Mouse (Mus musculus) mesoderm, embryonic 11.5 days (tissue): Measurements from ENCODE around the gene Ankrd23.

Experiments used
- DNase-seq: peaks from one replicate; pipeline ENCODE4 v3.0.0-alpha.2; 2012; ENCODE audit warnings: low read depth, low spot score

Ankrd23 gene

DNA sequence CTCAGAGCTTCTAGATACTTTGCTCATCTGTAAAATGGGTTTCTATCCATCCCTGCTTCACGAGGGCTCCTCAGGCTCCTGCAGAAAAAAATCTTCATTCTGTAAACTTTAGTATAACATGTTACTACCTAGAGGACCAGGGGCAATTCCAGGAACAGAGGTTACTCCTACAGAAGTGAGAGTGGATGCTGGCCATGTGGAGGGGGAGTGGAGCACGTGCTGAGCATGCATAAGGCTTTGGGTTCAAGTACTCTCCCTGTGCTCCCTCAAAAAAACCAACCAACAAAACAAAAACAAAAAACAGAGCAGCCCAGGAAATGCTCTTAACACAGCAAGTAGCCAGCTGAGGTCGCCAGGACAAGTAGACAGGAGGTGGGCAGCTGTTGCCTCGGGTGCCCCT, 26.9 kb upstream of the Ankrd23 start:
- DNase-seq: no peak

DNA sequence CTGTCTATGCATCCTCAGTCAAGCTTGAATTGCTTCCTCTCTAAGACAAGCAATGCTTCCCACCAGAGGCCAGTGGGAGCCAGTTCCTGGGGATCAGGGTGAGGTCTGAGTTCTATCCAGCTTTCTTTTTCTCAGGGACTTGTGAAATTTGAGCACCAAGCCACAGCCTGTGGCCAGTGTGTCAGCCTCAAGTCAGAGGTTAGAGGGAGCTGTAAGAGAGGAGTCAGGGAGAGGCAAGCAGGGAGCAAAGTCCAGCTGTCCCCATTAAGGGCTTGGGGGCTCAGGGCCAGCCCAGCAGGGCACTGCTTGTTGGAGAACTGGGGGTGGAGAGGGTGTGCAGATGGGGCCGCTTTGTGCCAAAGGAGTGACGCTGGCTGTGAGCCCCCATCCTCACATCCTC, 26.5 kb upstream of the Ankrd23 start:
- no peak for DNase-seq

DNA sequence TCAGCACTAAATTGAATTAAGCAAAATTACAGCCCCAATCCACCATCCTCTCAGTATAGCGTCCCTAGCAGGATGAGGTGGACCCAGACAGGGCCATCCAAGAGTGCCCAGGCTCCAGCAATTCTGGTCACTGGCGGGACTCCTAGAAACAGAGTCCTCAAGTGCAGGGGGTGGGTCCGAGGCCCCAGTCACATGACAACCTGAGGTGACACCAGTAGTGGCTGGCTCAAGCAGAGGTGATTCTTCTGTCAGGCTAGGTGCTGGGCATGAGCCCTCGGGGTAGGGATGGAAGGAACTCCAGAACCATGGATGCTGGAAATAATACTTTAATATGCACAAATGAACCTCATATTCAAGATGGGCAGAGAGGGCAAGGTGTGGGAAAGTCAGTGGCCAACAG, 25.7 kb upstream of the Ankrd23 start:
- no peak for DNase-seq

DNA sequence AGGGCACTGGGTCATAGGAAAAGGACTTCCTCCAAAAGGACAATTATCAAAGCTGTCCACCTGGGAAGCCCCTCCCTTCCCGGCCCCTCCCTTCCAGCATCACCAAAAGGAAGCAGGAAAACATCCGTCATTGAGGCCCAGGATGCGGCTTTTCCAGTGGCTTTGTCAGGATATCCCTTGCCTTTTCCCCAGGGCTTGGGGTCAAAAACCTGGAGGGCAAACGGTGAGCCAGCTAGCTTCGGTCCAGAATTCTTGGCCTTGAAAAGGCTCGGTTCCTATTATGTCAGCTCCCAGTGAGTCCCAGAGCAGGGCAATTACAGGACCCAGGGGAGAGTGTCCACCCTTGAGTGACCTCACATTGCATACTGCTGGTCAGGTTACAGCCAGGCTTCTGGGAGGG, 24.2 kb upstream of the Ankrd23 start:
- DNase-seq: no peak

DNA sequence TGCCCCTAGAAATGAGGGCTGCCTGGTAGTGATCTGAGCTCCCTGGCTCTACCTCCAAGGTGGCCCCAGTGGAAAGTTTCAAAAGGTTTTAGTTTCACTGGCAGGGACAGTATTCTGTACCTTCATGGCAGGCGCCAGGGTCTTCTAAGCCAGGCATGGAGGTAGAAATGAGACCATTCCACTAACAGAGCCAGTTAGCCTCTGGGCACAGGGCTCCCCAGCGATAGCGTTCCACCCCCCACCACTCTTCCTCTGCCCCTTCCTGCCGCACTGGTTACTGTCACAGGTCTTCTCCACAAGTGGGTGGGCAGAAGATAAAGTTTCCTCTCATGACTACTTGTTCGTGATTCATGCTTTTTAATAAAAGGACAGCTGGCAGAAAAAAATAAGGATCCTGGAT, 23.2 kb upstream of the Ankrd23 start:
- DNase-seq: no peak

DNA sequence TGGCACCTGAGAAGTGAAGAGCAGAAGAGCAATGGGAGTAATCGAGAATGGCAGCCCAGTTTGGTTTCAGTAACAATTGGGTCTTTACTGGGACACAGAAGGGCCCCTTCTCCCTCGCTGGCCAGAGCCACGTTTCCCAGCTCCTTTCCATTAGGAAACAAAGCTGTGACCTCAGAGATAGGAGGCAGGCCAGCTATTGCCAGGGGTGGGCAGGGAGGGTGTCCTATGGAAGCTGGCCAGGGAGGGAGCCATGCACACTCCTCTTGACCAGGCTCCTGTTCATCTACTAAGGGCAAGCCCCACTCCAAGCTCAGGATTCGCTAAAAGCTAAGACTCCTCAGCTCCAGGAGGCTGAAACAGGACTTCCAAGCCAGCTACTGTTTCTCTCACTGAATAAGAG, 22.6 kb upstream of the Ankrd23 start:
- DNase-seq: no peak

DNA sequence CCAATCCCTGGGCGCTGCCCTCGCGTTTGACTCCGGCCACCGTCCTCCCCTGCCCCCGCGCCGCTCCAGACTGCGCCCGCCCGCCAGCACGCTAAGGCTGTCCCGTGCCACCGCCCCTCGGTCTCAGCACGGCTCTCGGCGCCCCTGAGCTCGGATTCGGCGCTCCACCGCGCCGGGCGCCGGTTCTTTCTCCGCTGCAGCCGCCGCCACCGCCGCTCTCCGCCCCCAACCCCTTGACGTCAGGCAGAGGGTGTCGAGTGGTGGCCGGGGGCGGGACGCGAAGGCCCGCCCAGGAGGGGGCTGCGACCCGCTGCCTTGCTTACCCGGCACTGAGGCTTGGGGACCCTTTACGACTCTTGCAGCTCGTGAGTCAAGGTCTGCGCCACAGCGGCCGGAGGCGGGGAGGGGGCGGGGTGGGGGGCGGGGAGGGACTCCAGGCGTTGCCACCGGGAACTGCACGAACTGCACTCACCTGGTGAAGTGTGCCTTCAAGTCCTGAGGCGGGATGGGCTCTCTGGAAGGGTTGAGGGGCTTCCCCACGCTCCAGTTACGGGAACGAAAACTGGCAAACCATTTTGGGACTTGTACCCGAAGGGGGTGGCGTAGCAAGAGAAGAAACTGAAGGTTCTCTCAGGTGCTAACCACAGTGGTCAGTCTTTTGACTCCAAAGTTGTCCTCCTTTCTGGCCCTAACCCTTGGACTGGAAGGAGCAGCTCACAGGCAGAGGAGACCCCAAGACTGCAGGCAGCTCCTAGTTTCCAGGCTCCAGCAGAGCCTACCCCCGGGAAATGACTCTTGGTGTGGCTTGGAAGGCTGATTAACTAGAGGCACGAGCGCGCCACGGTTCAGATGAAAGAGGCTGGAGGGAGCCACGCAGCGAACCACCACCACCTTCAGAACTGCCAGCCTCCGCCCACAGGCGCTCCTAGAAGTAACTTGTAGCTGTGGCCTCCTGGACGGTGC, 21.6 kb upstream of the Ankrd23 start, which contains the start of gene Sema4c:
Sema4c (minus strand) TSS at position 319 of the 963 bp plus-strand sequence.
- peak; percentile 90 for DNase-seq

DNA sequence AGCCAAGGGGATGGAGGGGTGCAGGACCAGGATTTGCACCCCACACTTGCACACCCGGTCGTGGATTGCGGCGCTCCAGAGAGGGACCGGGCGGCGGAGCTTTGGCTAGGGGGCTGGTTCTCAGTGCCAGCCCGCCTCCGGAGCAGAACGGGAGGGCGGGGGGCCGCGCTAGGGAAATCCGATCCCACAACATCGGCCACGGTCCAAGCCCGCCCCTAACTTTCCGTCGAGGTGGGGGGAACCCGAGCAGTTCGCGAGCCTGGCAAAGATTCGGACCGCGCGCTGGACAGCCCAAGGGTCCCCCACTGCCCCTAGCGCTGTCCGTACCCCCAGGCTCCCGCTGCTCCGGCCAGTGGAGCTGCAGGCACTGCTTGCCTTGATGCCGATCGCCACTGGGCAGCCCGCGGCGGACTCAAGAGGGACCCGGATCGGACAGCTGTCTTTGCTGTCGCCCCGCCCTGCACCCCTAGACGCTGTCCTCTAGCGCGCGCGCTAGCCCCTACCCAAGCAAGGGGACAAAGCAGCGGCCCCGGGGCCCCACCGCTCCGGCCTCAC, 20.9 kb upstream of the Ankrd23 start:
- peak; percentile 70 for DNase-seq

DNA sequence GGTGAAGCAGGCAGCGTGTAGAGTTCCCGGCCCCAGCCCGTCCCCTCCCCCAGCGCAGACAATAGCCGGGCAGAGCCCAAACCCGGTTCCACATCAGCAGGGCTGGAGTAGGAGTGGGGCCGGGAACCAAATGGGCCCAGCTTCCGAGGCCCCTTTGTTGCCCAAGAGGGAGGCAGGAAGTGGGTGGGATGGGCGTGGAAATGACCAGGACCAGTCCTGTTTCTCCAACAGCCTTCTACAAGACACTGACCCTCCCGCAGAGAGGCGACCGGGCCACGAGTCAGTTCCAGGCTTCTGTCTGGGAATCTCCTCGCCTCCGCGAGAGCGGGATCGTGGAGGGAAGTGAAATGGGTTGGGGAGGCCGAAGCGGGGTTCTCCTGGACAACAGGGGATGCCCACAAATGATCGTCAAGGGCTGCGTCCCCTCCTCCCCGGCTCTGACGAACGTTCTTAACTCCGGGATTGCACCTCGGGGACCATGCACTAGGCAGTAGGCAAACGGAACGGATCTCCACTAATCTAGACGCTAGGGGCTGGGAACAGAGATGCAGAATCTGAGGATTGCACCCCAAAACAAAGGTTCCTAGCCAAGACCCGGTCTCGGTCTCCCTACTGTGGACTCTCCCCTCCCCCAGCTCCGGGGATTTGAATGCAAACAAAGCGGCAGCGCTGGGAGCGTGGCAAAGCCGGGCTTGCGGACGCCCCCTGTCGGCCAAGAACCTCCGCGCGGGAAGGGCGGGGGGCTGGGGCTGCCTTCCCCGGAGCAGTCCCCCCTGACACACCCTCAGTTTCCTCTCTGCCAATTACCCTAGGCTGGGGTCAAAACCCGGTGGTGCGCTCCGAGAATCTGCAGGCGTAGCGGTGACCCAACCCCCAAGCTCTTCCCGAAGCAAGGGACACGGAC, 20.1 kb upstream of the Ankrd23 start:
- peak; percentile 95 for DNase-seq

DNA sequence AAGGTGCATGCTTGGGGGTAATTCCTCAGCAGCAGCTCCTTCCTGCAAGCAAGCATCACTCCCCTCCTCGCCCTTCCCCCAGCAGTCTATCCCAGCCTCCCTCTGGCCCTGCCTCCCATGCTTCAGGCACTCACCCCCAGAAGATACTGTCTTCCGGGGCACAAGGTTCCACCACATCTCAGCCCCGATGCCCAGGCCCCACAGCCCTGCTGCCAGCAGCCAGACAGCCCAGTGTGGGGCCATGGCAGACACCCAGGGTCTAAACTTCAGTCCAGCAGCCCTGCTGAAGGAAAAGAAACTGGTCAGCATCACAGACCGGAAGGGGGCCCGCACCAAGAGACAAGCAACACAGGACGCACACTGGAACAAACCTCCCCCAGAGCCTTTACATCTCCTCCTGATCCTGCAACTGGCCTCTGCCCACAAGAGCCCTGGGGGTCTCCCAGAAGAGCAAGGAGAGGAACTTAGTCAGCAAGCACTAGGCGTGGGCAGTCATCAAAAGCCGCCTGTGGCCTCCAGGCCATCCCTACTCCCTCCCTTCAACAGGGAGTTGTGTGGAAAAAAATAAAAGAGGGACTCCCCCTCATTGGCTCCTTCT, 19.2 kb upstream of the Ankrd23 start:
- no peak for DNase-seq

DNA sequence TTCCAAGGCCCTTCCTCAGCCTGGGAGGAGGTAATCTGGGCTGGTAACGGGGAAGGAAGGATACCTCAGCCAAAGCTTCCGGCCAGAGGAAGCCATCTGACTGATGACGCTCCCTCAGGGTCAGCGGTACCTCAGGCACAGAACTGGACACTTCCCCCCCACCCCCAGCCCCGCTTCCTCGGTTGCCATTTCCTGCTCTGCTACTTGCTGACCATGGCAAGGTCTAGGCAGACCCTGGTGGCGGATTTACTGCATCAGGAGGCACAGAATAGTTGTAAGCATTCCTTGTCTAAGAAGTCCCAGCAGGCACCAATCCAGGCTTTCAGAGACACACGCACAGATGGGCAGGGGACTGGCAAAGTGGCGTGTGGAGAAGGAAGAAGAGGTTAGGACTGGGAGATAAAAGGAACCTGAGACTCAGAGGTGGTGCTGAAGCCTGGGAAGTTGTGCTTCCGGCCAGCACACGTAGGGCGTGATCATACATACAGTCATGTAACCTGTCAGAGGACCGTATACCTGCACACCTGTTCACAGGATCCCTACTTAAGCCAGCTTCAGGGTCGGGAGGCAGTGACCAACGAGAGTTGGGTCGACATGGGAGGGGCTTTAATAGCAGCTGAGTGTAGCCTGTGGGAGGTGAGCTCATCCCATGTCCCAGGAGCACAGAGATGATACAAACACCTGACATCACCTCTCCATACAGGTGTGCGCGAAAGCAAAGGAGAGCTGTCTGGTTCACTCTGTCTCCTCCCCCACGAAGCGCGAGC, 18.1 kb upstream of the Ankrd23 start:
- peak; percentile 23 for DNase-seq

DNA sequence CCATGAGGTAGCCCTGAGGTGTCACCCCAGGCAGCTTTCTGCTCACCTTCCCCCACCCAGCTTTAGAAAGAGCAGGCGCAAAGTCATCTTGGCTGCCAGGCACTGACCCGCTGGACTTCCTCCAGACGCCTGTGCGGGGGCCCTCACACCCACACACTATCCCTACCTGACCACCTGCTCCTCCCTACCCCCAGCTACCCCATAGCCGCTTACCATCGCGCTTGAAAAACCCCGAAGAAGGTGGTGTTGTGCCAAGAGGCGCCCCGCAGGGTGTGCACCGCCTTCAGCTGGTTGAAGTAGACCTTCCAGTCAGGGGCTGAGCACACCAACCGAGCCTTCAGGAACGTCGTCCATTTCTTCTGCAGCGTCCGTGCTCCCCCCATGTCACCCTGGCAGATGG, 15.8 kb upstream of the Ankrd23 start:
- no peak for DNase-seq

DNA sequence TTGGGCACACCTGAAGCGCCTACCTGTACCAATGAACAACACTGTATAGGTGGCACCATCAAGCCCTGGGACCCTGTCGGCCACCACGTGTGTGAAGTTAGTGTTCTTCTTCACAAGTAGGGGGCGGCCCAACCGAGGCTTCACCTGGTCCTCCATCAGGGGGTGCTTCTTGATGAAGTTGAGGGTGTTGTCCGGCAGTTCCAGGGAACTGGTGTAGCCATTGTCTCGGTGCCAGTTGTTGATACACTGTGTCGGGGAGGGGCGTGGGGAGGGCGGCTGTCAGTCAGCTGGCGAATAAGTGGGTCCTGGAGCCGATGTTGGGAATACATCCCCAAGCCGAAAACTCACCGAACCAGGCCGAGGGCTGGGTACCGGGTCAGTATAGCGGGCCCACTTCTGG, 15.2 kb upstream of the Ankrd23 start:
- DNase-seq: no peak

DNA sequence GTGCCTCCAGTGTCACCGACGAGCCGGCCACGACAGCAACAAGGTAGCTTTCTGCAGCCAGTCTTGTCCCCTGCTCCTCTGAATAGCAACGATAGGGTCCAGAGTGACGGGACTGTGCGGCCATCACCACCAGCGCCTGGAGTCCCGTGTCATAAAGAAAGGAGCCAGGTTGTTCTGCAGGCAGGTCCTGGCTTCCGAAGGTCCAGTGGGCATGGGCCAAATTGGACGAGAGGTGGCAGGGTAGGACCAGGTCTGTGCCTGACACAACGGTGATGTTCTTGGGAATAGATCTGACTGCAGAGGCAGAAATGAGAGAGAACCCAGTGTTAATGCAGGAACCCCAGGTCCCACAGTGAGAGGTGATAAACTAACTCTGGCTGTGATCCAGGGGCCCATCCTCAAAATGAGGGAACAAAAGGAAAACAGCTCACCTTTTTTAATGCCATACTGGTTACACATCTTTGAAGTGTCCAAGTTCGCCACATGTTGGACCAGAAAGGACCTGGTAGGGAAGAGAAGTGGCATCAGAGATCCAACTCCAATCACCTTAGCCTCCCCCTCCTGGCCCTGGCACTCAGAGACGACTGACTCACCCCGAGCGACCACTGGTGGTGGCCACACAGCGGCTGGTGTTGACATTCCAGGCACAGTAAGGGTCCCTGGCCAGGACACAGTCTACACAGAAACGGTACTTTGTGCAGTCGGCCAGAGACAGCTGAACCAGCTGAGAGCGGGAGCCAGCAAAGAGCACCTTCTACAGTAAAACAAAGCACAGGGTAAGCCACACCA, 13.6 kb upstream of the Ankrd23 start:
- no peak for DNase-seq

DNA sequence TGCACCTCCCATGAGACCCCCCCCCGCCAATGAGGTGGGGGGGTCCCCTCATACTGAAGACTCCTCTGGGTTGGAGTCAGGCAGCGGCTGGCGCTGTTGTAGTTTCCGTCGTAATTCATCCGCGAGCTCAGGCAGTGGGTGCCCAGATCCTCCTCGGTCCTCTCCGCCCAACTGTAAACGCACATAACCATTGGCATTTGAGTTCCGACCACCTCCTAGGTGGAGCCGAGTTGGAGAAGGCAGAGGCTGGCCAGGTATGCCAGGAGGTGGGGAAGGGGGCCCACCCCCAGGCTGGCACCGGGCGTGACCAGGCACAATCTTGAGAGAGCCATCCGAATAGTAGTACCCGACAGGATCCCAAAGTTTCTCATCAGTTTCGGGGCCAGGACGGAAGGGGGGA, 12.8 kb upstream of the Ankrd23 start:
- DNase-seq: no peak

DNA sequence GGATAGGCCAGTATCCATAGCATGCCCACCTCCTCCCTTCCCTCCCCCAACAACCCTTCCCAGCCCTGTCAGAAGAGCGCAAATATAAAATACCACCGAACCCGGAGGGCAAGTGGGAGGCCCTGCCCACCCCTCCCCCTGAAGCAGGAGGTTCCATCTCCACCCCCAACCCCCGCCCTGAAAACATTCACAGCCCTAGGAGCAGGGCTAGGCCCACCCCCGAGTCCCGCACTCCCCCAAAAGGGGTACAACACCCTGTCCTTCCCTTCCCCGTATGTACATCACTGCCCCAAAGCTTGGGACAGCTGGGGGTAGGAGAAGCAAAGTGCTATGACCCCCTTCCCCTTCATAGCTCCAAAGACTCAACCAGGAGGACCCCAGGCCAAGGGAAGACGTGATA, 12.1 kb upstream of the Ankrd23 start:
- no peak for DNase-seq

DNA sequence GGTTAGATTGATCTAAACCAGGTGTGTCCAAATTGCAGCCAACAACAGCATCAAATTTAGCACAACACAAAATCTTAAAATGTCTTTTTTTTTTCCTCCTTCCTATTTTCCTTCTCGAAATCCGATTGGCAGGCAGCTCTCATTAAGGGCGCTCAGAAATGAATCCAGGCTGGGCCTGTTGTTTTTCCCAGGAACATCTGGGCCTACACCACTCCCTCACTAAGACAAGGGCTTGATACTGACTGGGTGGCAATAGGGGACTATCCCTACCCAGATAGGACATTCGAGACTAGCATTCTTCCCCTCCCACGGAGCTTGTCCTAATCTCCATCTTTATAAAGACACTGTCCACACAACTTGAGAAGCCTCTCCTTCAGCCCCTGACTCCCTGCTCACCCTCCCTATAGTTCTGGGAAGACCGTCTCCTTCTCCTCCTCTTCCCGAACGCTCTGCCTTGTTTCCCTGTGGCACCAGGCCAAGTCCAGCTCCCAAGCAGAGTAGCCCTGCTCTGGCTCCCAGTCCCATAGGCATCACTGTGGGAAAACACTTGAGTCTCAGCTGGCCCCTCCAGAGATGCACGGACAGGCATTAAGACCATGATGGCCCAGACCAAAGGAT, 11.4 kb upstream of the Ankrd23 start:
- no peak for DNase-seq

DNA sequence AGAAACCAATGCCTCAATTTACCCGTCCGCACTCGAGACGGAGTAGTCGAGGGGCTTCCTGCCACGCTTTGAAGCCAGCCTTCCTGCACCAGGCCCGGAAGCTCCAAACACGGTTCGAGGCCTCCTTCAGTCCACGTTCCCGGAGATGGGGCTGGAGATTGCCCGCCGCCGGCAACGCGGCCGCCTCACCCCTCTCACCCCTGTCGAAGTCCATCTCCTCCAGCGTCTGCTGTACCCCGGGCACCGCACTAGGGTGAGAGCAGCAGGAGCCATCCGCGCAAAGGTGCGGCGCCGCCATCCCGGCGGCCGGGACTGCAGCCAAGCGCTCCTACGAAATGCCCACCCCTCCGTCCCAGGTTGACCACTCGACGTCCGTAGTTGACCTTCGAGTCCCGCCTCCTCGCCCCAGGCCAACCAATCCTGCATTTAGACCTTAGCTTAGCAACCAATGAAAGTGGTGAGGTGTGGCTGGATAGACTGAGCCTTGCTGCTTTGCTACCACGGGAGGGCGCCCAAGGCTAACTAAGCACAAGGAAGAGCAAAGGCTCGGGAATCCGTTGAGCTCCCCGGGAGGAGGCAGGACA, 10.3 kb upstream of the Ankrd23 start, which contains the start of gene Ankrd39:
Ankrd39 (minus strand) TSS at position 558 of the 584 bp plus-strand sequence.
- DNase-seq: peak; percentile 99
